Mouse (Mus musculus): ENCODE results near the gene Nectin2.
"Not testable (repeated sequence)": the region's sequence is repeated elsewhere in the genome, so short reads cannot be mapped to it uniquely, and the experiment has no call there.

The Nectin2 gene

GRCm38 (mm10) chr7:19750217-19751069, at the start of gene Nectin2:
TSS of gene Nectin2 (minus strand) at chr7:19750483.
- no peak for DNase-seq (ENCODE audit: extremely low spot score, low read depth, low spot score)

GRCm38 (mm10) chr7:19796697-19797588, 46.7 kb upstream of the Nectin2 start, which contains the start of gene Cblc:
TSS of gene Cblc (minus strand) at chr7:19796809.
- DNase-seq (ENCODE audit: extremely low spot score, low read depth, low spot score), result no peak

GRCm38 (mm10) chr7:19796254-19796653, 46.0 kb upstream of the Nectin2 start:
- no peak for DNase-seq (ENCODE audit: extremely low spot score, low read depth, low spot score)

DNA sequence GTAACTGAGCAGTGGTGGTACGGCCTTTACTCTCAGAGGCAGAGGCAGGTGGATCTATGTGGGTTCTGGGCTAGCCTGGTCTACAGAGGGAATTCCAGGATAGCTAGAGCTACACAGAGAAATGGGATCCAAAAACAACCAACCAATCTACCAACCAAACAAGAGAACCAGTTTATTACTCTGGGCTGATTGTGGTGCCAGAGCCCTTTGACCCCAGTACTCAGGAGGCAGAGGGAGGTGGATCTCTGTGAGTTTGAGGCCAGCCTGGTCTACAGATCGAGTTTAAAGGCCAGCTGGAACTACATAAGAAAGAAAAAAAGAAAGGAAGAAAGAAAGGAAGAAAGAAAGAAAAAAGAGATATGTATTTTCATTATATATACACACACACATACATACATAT, 45.0 kb upstream of the Nectin2 start:
- no peak for DNase-seq (ENCODE audit: extremely low spot score, low read depth, low spot score)

- DNase-seq (ENCODE audit: extremely low spot score, low read depth, low spot score), result no peak
These were observed 42.7 kb upstream of the Nectin2 start for GRCm38 (mm10) chr7:19792701-19793630.

DNA sequence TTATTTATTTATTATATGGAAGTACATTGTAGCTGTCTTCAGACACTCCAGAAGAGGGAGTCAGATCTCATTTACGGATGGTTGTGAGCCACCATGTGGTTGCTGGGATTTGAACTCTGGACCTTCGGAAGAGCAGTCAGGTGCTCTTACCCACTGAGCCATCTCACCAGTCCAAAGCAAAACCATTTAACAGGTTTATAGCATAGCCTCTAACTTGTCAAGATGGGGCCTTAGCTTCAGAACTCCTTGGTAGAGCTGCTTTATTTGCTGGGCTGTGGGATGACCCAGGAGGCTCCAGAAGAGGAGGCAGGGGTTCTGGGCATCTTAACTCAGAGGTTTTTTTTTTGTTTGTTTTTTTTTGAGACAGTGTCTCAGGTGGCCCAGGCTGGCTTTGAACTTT, 41.2 kb upstream of the Nectin2 start:
- not testable (repeated sequence) for DNase-seq (ENCODE audit: extremely low spot score, low read depth, low spot score)

GRCm38 (mm10) chr7:19789904-19790347, 39.6 kb upstream of the Nectin2 start:
- no peak for DNase-seq (ENCODE audit: extremely low spot score, low read depth, low spot score)

- no peak for DNase-seq (ENCODE audit: extremely low spot score, low read depth, low spot score)
These were observed 35.7 kb upstream of the Nectin2 start for GRCm38 (mm10) chr7:19785874-19786458.

DNA sequence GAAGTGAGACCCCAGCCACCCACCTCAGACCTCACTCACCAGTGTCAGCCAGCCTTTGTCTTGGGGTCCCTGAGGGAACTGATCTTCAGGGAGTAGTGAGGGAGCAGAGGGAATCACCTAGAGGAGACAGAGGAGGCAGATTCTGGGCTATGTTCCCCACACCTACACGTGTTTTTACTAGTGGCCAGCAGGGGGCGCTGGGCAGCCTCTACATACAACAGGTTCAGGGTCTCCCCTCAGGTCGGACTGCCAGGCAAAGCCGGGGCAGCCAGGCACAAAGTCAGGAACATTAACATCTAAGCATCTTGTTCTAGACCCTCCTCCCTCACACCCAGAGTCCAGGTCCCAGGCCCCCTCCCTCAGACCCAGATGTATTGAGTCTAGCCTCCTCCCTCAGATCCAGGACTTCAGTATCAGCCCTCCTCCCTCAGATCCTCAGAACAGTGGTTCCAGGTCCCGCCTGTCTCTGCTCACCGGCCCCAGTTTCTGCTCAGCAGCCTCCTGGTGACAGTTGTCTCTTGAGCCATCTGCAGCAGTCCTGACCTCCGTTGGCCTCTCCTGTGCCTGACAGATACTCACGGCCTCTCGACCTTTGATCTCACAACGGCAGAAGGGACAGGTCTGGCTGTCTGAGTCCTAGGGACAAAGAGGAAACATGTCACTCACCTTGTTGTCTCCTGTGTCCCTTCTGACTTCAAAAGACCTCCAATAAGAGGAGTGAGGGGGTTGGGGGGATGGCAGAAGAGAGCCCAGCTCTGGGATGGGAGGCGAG, 34.7 kb upstream of the Nectin2 start:
- DNase-seq (ENCODE audit: extremely low spot score, low read depth, low spot score), result no peak

DNA sequence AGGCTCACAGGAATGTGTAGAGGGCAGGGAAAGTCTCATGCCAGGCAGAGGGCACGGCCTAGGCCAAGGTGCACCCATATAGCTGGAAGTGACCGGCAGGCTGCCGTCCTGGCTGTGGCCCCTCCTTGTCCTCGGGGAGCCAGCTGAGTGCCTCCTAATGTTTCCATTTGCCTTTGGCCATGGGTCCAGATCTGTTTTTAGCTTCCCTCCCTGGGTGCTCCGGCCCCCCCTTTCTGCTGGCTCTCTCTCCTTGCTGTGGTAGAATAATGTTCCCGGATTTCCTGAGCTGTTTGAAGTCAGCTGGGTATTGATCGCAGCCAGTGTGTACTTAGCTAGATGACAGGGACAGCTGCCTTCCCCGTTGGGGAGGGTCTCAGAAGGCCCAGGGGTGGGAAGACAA, 33.3 kb upstream of the Nectin2 start:
- no peak for DNase-seq (ENCODE audit: extremely low spot score, low read depth, low spot score)

- no peak for DNase-seq (ENCODE audit: extremely low spot score, low read depth, low spot score)
These were observed 32.4 kb upstream of the Nectin2 start for GRCm38 (mm10) chr7:19782645-19783044.

GRCm38 (mm10) chr7:19781741-19782140, 31.5 kb upstream of the Nectin2 start:
- no peak for DNase-seq (ENCODE audit: extremely low spot score, low read depth, low spot score)

- DNase-seq (ENCODE audit: extremely low spot score, low read depth, low spot score), result no peak
These were observed 29.6 kb upstream of the Nectin2 start for GRCm38 (mm10) chr7:19779903-19780302.

GRCm38 (mm10) chr7:19778645-19779044, 28.4 kb upstream of the Nectin2 start:
- no peak for DNase-seq (ENCODE audit: extremely low spot score, low read depth, low spot score)

- no peak for DNase-seq (ENCODE audit: extremely low spot score, low read depth, low spot score)
These were observed 26.9 kb upstream of the Nectin2 start for GRCm38 (mm10) chr7:19777049-19777723.

DNA sequence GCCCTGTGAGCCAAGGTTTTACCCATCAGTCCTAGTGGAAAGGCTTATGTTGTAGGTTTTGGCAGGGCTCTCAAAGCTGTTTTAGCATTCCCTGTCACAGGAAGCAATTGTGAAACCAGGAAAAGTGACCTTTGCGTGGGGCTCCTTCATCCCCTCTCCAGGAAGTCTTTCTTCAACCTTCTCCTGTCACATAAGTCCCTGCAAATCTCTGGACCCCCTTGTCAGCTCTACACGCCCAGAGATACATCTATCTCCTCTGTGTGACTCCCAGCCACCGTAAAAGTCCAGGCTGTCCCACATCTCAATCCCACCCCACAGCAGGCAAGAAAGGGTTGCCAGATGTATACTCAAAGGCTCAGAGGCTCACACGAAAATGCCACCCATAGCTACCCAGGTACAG, 21.4 kb upstream of the Nectin2 start:
- no peak for DNase-seq (ENCODE audit: extremely low spot score, low read depth, low spot score)

DNA sequence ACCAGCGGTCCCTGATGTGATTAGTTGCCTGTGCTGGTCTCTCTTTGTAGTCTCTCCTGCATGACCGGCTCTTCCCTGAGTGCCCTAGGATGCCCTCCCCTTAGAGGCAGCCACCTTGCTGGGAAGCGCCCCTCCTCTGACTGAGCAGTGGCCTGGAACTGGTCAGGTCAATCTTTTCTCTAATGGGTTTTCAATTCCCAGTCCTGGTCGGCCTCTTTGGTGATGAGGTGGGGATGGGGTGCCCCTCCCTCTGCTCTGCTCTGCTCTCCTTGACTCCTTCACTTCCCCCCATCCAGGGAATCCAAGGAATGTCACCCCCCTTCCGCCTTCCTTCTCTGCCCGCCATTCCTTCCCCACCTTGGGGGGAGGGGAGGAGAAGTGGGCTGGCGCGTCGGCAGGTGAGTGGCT, 20.7 kb upstream of the Nectin2 start, which contains the start of gene Bcam:
Gene Bcam (minus strand): TSS at position 33 of the 408 bp plus-strand sequence.
- no peak for DNase-seq (ENCODE audit: extremely low spot score, low read depth, low spot score)

GRCm38 (mm10) chr7:19770375-19770754, 20.1 kb upstream of the Nectin2 start:
- no peak for DNase-seq (ENCODE audit: extremely low spot score, low read depth, low spot score)
